Mouse (Mus musculus) myocyte (in vitro differentiated cells): Measurements from ENCODE around the gene Fam122a. TPM values are rescaled to one million over a fixed set of nuclear protein-coding genes. Genes with fewer than 3 reads are reported as not detected.

Experiments used
- H3K27me3 ChIP-seq: one replicate; pipeline ENCODE4 v1.6.1; 2011; ENCODE audit not compliant: control insufficient read depth, insufficient read depth, insufficient read length
- H3K36me3 ChIP-seq: one replicate; pipeline ENCODE4 v1.6.1; 2011; ENCODE audit not compliant: control insufficient read depth, insufficient read depth
- H3K4me2 ChIP-seq: one replicate; pipeline ENCODE4 v1.6.1; 2011; ENCODE audit warnings: low read depth, control low read depth
- H3K4me3 ChIP-seq: one replicate; pipeline ENCODE4 v1.5.1; 2011; ENCODE audit warnings: mild to moderate bottlenecking, control low read depth, moderate library complexity
- H3K79me2 ChIP-seq: one replicate; pipeline ENCODE4 v1.6.1; 2011; ENCODE audit not compliant: control insufficient read depth, insufficient read depth
- H3ac ChIP-seq: one replicate; pipeline ENCODE4 v1.6.1; 2011; ENCODE audit not compliant: control insufficient read depth, insufficient read length
- CEBPB ChIP-seq: IDR thresholded peaks from 2 replicates; pipeline ENCODE4 v1.6.1; 2011; ENCODE audit warnings: mild to moderate bottlenecking, moderate library complexity; ENCODE audit not compliant: poor library complexity, insufficient read depth, severe bottlenecking
- E2F4 ChIP-seq: IDR thresholded peaks from one replicate; pipeline ENCODE4 v1.6.1; 2011; ENCODE audit warnings: mild to moderate bottlenecking, control low read depth, moderate library complexity; ENCODE audit not compliant: insufficient read depth
- MAX ChIP-seq: IDR thresholded peaks from one replicate; pipeline ENCODE4 v1.6.1; 2011; ENCODE audit warnings: low read depth, mild to moderate bottlenecking, control low read depth
- MYOD1 ChIP-seq, 3 experiments: IDR thresholded peaks; one replicate each; pipeline ENCODE4 v1.6.1; 2011; ENCODE audit warnings: control low read depth in 2 of 3, low read depth in 2 of 3, mild to moderate bottlenecking in 2 of 3, moderate library complexity in 1 of 3; ENCODE audit not compliant: insufficient read length in 2 of 3, control insufficient read depth in 1 of 3
- MYOG ChIP-seq, 3 experiments: IDR thresholded peaks; one replicate each; pipeline ENCODE4 v1.6.1; 2011; ENCODE audit warnings: control low read depth in 2 of 3, low read depth in 2 of 3, mild to moderate bottlenecking in 2 of 3; ENCODE audit not compliant: insufficient read length in 2 of 3, control insufficient read depth in 1 of 3, insufficient read depth in 1 of 3
- POLR2A ChIP-seq: IDR thresholded peaks from one replicate; pipeline ENCODE4 v1.6.1; 2011; ENCODE audit warnings: low read depth, mild to moderate bottlenecking, control low read depth, moderate library complexity; ENCODE audit not compliant: insufficient read length
- POLR2AphosphoS2 ChIP-seq: IDR thresholded peaks from one replicate; pipeline ENCODE4 v1.6.1; 2011; ENCODE audit warnings: low read depth, control low read depth; ENCODE audit not compliant: insufficient read length
- REST ChIP-seq: IDR thresholded peaks from one replicate; pipeline ENCODE4 v1.6.1; 2011; ENCODE audit warnings: mild to moderate bottlenecking, control low read depth, moderate library complexity; ENCODE audit not compliant: insufficient read depth, insufficient read length
- SRF ChIP-seq: IDR thresholded peaks from one replicate; pipeline ENCODE4 v1.6.1; 2011; ENCODE audit warnings: low read depth; ENCODE audit not compliant: control insufficient read depth, insufficient read length
- TCF12 ChIP-seq: IDR thresholded peaks from one replicate; pipeline ENCODE4 v1.6.1; 2011; ENCODE audit warnings: mild to moderate bottlenecking, control low read depth; ENCODE audit not compliant: poor library complexity, insufficient read depth, severe bottlenecking
- TCF3 ChIP-seq: IDR thresholded peaks from one replicate; pipeline ENCODE4 v1.6.1; 2011; ENCODE audit warnings: low read depth, control low read depth; ENCODE audit not compliant: insufficient read length
- USF1 ChIP-seq: IDR thresholded peaks from one replicate; pipeline ENCODE4 v1.6.1; 2011; ENCODE audit warnings: low read depth, mild to moderate bottlenecking, control low read depth, moderate library complexity
- polyA plus RNA-seq: library from polyadenylated mRNA; unstranded; fragments of >200 nt; fragmentation: generic; extraction: Trizol; gene quantifications from one replicate; pipeline ENCODE4 v1.2.1, GENCODE M21; 2012; ENCODE audit warnings: missing spikeins

Gene Fam122a
- 14.7 TPM for polyA plus RNA-seq

DNA sequence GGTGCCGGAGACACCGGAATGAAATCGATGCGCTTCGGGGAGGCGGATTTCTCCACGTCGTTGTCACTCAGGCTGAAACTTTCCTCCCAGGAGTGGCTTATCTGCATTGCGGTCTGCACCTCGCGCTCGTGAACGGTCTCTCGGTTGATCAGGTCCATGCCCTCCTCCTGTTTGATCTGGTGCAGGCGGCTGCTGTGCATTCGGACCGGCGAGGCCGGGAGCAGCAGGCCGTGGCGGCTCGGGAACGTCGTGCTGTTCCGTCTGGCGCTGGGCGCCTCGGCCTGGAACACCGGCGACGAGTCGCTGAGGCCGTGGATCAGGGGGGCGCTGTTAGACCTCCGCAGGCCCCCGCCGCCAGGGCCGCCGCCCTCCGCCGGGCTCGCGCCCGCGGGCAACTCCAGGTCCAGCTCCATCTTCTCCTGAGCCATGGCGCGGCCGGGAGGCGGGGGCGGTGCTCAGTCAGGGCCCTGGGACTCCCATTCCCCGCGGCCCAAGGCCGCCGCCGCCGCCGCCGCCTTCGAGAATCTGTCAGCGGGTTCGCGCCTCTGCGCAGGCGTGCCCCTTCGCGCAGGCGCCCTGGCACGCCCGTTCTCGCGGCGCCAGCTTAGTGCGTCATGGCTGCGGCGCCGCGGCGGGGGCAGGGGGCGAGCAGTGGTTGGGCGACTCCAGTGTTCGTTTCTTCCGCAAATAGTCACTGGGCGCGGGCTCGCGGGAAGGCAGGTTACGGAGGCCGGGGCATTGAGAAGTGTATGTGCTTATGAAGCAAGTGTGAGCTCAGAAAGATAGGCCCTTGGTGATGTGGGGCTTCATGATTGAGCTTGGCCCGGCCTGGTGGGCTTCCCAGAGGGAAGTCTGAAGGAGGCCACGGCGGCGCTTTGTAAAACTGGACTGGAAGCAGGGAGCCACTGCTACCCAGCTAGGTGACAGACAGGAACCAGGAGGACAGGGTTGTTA lies at the start of gene Fam122a:
Gene Fam122a, minus strand, starts transcription at position 428 of the 954 bp plus-strand sequence.
- peak within 1 kb of the TSS; percentile 34 for H3ac ChIP-seq
- H3K27me3 ChIP-seq, result no peaks in the 10 kb centered on the region
- TF ChIP-seq TCF3 (no peak), MYOD1 (IDR thresholded peaks at IDR 0.05; ENCODE audit: control insufficient read depth in 1 of 3, insufficient read length in 2 of 3, low read depth in 2 of 3) (no peak), MYOG (IDR thresholded peaks at IDR 0.05; ENCODE audit: control insufficient read depth in 1 of 3, insufficient read depth in 1 of 3, insufficient read length in 2 of 3, low read depth in 2 of 3) (peak in 1 of 3 experiments; percentile 4), E2F4 (peak; percentile 31), TCF12 (no peak), POLR2A (peak; percentile 66), POLR2AphosphoS2 (no peak), SRF (peak; percentile 62), MAX (no peak), REST (no peak), USF1 (no peak), CEBPB (no peak)
- H3K79me2 ChIP-seq, result peaks cover 5% of the 10 kb centered on the region
- no peaks in the 10 kb centered on the region for H3K36me3 ChIP-seq
- peak within 1 kb of the TSS; percentile 96 for H3K4me2 ChIP-seq
- peak within 1 kb of the TSS; percentile 84 for H3K4me3 ChIP-seq

DNA sequence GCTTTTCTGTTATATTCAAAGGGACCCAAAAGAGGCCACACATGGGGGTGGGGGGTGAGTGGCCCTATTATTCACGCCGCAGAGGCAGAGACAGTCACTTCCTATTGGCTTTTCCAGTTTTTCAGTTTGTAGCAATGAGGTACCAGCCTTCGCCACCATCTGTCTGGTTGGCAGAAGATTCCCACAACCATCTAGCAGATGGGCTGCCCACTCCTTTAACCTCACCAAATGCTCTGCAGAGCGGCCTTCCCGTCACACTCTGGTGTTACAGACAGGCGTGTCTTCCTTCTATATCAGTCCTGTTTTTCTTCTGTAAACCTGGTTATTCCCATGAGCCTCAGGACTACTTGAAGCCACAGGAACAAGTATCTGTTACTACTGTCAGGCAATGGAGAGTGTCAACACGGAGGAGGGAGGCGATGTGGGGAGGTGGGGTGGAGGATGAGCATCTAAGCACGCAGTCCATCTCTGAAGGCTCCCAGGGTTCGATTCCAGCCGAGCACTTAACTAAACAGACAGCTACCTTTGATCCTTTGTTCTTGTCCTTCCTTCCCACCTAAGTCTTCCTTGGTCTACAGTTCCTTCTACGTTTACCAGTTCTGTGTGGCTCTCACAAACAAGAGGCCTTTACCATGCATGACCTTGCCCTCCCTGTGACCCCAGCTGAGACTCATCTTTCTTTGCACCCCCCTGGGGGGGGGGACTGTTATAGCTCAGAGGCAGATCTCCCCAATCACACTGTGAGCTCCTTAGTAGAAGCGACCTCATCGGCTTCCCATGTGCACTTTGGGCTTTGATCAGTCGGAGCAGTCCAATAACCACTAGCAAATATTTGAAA lies 46.5 kb upstream of the Fam122a start:
- H3ac ChIP-seq, result no peak overlapping the region
- no peaks in the 10 kb centered on the region for H3K79me2 ChIP-seq
- TF ChIP-seq MYOD1 (IDR thresholded peaks at IDR 0.05; ENCODE audit: control insufficient read depth in 1 of 3, insufficient read length in 2 of 3, low read depth in 2 of 3), result no peak
- TF ChIP-seq MAX, result no peak
- no peak for TF ChIP-seq TCF3
- TF ChIP-seq USF1, result no peak
- no peak for TF ChIP-seq E2F4
- no peak for TF ChIP-seq POLR2AphosphoS2
- no peak for TF ChIP-seq CEBPB
- TF ChIP-seq REST, result no peak
- TF ChIP-seq SRF, result no peak
- TF ChIP-seq POLR2A, result no peak
- no peak for TF ChIP-seq TCF12
- no peak for TF ChIP-seq MYOG (IDR thresholded peaks at IDR 0.05; ENCODE audit: control insufficient read depth in 1 of 3, insufficient read depth in 1 of 3, insufficient read length in 2 of 3, low read depth in 2 of 3)
- H3K4me3 ChIP-seq, result no peak overlapping the region
- no peak overlapping the region for H3K4me2 ChIP-seq
- H3K36me3 ChIP-seq, result no peaks in the 10 kb centered on the region
- no peaks in the 10 kb centered on the region for H3K27me3 ChIP-seq

DNA sequence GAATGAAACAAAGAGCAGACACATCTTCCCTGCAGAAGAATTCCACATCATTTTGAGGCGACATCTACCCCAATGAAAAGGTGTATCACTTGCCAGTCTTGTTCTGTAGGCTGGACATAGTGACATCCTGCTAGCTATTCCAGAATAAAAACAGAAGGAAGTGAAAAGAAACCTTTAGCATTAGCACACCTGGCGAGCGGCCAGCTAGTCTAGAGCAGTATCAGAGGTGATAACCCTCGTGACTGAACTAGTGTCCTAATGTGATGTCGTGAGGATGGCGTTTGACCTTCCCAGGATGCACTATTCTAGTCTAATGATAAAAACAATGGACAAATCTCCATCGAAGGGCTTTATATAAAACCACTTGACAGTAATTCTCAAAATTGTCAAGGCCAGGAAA lies 44.8 kb upstream of the Fam122a start:
- no peaks in the 10 kb centered on the region for H3K36me3 ChIP-seq
- H3K27me3 ChIP-seq, result no peaks in the 10 kb centered on the region
- TF ChIP-seq MYOG (IDR thresholded peaks at IDR 0.05; ENCODE audit: control insufficient read depth in 1 of 3, insufficient read depth in 1 of 3, insufficient read length in 2 of 3, low read depth in 2 of 3), result no peak
- TF ChIP-seq MYOD1 (IDR thresholded peaks at IDR 0.05; ENCODE audit: control insufficient read depth in 1 of 3, insufficient read length in 2 of 3, low read depth in 2 of 3), result no peak
- TF ChIP-seq REST, result no peak
- TF ChIP-seq USF1, result no peak
- no peak for TF ChIP-seq POLR2AphosphoS2
- no peak for TF ChIP-seq CEBPB
- TF ChIP-seq MAX, result no peak
- no peak for TF ChIP-seq TCF12
- no peak for TF ChIP-seq SRF
- H3K79me2 ChIP-seq, result no peaks in the 10 kb centered on the region
- H3ac ChIP-seq, result no peak overlapping the region
- H3K4me2 ChIP-seq, result no peak overlapping the region
- H3K4me3 ChIP-seq, result no peak overlapping the region

DNA sequence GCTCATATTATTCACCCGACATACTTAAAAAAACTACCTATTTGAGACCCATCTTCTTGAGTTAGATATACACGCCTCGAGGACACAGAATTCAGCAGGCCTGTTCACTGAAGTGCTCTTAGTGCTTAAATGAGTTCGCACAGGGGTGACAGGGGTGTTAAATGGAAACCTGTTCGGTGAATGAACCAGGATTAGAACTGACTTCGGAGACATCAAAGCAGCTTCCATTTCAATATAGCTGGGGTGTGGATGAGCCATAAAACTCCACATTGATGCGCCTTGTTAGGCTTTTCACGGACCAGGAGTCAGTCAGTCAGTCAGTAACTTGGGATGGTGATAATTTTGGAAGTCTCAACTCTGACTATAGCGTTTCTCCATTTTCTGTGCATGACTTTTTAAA lies 44.0 kb upstream of the Fam122a start:
- H3K79me2 ChIP-seq, result no peaks in the 10 kb centered on the region
- no peaks in the 10 kb centered on the region for H3K36me3 ChIP-seq
- H3ac ChIP-seq, result no peak overlapping the region
- H3K4me2 ChIP-seq, result no peak overlapping the region
- no peak overlapping the region for H3K4me3 ChIP-seq
- no peaks in the 10 kb centered on the region for H3K27me3 ChIP-seq
- TF ChIP-seq CEBPB (no peak), MAX (no peak), REST (no peak), TCF12 (no peak), USF1 (no peak), POLR2AphosphoS2 (no peak), MYOG (IDR thresholded peaks at IDR 0.05; ENCODE audit: control insufficient read depth in 1 of 3, insufficient read depth in 1 of 3, insufficient read length in 2 of 3, low read depth in 2 of 3) (no peak), POLR2A (no peak), TCF3 (no peak)
